Mouse (Mus musculus) cerebellum, adult 11 months (tissue): ENCODE measurements around the gene Lrrtm4.

ENCODE experiments used
- DNase-seq: peaks from one replicate; pipeline ENCODE4 v3.0.0; 2022

Lrrtm4 gene

DNA sequence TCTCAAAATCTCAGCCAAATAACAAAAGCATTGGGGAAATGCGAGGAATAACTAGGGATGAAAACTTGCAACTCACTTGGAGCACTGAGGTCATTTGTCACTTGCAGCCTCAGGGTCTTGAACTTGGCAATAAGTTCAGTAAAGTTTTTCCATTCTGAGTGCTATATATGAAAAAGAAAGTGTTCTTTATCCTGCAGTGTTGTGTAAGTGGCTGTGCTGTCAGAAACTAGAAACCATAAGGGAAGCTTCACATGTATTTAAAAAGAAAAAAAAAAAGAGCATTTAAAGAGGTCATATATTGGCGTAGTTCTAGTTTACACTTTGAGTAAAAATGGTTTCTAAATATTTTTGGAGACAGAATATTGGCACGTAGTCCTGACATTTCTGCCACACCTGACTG is 313.1 kb downstream of the Lrrtm4 start:
- DNase-seq, result no peak

- no peak for DNase-seq
Measured at GRCm38 (mm10) chr6:80352307-80352706, 333.6 kb downstream of the Lrrtm4 start.

- no peak for DNase-seq
Measured at GRCm38 (mm10) chr6:80357092-80357491, 338.4 kb downstream of the Lrrtm4 start.

DNA sequence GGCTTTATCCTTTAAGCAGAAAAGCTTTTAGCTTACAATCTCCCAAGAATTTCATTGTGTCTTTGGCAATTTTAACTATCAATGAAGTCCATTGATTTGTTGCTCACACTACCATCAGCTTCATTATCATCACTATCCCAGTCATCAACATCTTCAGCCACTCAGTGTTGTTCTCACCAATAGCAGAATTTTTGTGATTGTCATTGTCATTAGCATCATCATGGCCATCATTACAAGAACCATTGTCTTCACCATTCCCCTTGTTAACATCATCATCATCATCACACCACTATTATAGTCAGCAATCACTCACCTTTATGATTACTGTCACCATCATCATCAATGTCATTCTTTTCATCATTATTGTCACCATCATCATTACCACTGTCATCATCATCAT is 344.9 kb downstream of the Lrrtm4 start:
- no peak for DNase-seq

DNA sequence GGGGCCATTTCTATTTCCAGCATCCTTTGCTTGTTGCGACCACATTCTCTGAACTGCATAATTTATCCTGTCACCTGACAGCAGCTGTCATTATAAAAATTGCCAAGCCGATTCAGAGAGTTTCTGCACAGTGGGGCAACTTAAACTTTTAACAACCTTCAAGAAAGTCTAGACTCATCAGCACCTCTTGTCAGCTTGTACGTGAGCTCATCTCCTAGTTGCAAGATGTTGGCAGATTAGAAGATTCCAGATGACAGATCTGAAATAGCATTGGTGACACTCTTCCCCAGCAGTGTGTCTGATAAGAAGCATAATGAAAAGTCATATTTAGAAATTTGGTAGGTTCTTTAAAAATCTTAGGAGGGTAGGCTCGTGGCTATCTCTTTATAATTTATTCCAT is 347.9 kb downstream of the Lrrtm4 start:
- no peak for DNase-seq

DNA sequence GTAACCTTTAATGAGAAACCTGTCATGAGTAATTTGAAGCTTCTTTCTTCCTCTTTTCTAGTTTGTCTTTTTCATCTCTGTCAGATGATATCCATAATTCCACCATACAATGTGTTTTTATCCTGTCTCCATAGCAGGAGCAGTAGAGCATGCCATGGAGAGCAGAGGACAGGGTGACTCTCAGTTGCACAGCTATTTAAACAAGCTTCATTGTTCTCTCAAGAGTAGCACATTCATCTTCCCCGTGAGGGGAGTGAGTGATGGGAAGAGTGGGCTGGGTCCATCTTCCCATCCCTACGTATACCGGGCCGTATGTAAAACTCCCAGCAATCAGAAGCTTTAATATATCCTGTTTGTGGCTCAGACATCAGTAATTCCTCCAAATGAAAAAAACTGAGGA is 370.9 kb downstream of the Lrrtm4 start:
- DNase-seq, result no peak

GRCm38 (mm10) chr6:80406757-80407156 is 388.1 kb downstream of the Lrrtm4 start:
- DNase-seq, result no peak

DNA sequence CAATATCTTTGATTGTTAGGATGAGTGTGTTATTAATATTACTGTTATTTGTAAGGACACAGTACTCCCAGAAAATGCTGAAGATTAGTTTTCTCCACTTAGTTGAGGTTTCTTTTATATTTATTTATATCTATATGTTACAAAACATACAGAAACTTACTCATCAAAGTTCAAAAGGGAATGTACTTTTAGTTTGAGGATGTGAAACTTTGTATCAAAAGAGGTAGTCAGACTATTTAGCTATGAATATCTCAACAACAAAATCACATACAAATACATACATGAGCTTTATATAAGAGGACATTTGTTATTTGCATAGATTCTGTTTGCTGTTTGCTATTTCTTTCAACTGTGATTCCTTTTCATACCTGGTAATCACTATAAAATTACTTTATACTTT is 421.5 kb downstream of the Lrrtm4 start:
- no peak for DNase-seq

DNA sequence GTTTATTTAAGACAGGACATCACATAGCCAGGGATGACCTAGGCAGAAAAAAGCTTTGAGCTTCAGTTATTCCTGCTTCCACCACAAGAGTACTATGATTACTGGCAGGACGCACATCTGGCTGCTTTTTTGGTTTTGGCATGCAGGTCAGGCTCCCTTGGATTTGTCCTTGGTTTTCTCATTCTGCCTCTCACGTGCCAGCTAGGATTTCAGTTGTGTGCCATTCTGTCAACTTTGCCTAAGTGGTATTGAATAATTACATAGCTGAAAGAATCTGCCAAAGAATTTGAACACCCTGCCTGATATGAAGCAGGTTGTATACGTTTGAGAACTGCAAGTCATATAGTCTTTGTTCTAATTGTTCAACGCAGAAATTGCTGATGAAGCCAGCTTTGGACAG is 451.9 kb downstream of the Lrrtm4 start:
- DNase-seq, result no peak

GRCm38 (mm10) chr6:80476153-80476552 is 457.5 kb downstream of the Lrrtm4 start:
- DNase-seq, result no peak

- no peak for DNase-seq
Measured at GRCm38 (mm10) chr6:80545017-80545416, 526.3 kb downstream of the Lrrtm4 start.

- no peak for DNase-seq
Measured at GRCm38 (mm10) chr6:80549907-80550306, 531.2 kb downstream of the Lrrtm4 start.

DNA sequence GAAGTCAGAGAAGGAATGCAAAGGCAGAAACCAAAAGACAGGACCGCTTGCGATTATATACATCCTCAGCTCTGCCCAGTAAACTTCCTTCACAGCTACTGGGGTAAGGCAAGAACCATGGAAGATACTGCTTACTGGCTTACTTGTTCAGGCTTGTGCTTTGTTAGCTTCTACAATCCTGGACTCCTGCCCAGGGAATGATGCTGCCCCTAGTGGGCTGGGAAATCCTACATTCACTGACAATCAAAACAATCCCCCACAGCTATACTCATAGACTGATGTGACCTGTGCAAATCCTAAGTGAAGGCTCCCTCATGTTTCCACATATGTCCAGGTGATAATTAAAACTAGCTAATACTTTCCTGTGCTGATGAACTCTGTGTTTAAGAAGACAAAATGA is 534.7 kb downstream of the Lrrtm4 start:
- DNase-seq, result no peak

DNA sequence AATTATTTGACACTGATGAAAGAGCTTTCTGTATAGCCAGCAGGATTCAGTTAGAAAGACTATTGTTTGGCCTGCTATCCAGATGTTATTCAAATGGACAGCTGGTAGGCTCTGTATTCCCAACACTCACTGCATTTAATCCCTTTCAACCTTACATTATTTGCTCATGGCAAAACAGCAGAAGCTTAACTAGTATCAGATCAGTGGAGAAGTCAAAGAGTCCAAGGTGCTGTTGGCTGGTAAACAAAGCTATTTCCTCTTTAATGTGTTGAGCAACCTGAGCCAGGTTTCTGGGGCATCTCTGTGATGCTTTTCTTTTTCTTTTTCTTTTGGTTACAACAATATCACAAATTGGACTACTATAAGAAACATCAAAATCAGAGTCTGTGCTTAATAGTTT is 536.3 kb downstream of the Lrrtm4 start:
- no peak for DNase-seq

GRCm38 (mm10) chr6:80577227-80577626 is 558.5 kb downstream of the Lrrtm4 start:
- no peak for DNase-seq

- DNase-seq, result no peak
Measured at GRCm38 (mm10) chr6:80582225-80582624, 563.5 kb downstream of the Lrrtm4 start.

DNA sequence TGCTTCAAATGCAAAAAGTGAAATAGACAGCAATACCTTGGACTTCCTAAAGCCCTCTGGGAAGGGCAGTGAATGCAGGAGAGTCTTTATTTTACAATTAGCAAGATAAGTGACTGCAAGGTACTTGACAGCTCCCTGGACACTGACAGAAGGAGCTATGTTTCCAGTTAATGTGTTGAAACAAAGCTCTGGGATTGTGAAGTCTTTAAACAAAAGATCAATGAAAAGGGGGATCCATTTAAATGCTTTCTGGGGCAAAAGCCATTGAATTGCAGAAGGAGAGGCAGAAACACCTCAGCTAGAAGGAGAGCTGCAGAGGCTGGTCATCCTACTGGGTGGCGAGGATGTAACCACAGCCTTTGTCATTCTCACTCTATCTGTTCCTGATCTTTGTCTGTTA is 571.1 kb downstream of the Lrrtm4 start:
- no peak for DNase-seq

DNA sequence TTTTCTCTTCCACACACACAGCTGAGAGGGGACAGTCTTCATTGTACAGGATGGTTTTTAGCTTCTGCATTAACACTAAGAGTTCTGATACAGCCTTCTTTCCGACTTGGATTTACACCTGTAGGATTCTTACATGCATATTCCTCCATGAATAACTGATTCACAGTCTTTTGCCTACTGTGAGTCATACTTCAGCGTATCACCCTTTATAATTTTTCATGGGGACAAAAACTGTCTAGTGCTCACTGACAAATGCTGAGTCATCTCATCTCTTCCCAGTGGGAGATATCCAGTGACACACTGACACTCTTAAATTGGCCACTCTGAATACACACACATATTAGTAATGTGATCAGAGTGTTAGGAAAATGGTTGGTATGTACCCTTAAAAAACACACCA is 600.8 kb downstream of the Lrrtm4 start:
- no peak for DNase-seq

GRCm38 (mm10) chr6:80622676-80623334 is 604.1 kb downstream of the Lrrtm4 start:
- no peak for DNase-seq

DNA sequence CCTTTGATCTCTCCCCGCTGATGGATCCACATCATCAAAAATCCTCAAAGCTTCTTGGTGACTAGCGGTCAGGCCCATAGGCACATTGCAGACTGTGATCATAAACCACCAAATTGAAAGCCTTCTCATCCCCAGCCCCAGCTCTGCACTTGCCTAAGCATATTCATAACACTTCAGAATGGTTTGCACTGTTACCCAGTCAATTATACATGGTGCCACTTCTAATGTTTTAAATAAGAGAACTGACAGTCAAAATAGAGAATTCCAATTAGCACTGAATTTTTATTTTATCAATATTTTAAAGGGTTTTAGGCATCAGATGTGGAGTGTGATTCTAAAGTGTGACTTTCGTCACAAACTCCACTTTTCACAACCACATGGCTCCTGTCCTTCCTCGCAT is 606.8 kb downstream of the Lrrtm4 start:
- DNase-seq, result no peak

DNA sequence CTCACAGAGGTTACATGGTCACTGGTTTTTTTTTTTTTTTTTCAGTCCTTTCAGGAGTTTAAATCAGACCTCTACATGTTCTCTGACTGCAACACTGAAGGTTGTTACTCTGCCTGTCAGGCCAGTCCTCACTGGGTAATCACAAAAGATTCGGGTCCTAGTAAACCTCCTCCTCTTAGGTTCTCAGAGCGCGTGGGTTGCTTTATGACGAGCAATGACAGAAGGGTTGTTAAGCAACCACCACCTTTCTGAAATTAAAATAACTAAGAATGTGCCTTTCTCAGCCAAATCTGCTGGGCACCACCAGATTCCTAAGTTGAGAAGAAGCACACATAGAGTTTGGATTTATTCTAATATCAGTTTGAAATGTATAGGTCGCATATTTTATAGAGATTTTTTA is 644.1 kb downstream of the Lrrtm4 start:
- DNase-seq, result no peak

DNA sequence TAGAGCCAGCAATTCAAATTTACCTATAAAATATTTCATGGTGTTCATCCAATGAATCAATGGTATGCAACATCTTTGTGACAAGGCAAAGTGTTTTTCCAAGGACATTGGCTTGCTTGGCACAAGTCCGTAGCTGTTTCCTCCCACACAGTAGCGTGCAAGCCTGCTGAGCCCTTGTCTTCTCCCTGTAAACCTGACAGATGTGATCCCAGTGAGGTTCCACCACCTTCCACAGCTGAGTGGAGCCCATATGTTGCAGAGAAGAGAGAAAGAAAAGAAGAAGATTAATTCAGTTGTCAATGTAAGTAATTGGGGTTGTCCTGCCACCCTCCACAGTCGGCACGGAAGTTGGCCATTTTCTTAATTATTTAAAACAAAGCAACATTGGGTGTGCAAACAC is 645.4 kb downstream of the Lrrtm4 start:
- no peak for DNase-seq

DNA sequence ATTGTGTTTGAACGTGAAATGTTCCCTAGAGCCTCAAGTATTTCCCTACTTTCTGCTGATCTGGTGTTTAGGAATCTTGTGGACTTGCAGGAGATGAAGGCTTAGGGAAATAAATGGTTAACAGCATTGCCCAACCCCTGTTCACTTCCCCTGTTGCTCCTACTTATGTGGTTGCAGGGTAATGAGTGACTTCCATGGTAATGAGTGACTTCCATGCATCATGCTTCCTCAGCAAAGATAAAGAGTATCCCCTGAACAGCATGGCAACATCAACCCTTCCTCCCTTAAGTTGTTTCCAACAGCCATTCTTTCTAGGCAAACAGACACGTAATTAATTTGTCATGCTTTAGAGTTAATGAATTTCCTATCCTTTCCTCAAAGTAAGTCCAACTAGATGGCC is 685.5 kb downstream of the Lrrtm4 start:
- DNase-seq, result no peak

DNA sequence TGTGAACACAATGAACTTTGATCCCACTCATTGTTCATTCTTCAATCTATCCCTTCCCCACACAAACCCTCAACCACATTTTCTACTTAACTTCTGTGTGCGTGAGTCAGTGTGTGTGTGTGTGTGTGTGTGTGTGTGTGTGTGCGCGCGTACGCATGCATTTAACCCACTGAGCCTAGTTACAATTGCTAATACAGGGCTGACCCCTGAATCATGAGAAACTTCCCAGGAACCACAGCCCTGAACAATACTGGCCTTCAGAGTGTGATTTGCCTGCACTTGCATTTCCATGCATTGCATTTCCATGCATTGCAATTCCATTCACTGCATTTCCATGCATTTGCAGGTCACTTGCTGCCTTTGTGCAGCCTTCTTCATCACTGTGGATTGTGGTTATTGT is 701.8 kb downstream of the Lrrtm4 start:
- no peak for DNase-seq

DNA sequence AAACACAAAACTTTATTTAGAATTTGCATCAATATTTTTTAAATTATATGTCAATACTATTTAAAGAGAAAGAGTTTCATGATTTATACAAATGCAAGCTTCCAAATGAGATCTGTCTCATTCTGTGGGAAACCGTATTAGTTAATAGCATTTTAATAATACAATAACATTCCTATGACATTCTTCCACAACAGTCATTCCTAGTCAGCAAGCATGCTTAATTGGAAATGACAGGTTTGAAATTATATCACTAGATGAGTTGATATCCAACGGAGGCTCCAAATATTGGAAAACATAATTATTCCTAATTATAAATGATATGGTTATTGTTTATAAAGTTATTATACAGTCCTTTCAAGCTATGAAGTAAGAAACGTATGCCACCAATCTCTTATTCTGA is 714.7 kb downstream of the Lrrtm4 start:
- DNase-seq, result no peak

- DNase-seq, result no peak
Measured at GRCm38 (mm10) chr6:80750769-80751168, 732.1 kb downstream of the Lrrtm4 start.
